Mouse (Mus musculus): ENCODE results near the gene Snrpd2. TPM values are rescaled to one million over a fixed set of nuclear protein-coding genes. Genes with fewer than 3 reads are reported as not detected.

Gene Snrpd2
- total RNA-seq, 2 experiments from 2014 or later, result 47.3 to 49.9 TPM

Small RNA genes within 50 kb of the gene (microRNA-seq; reads per million reads assigned to microRNA genes)
- gene Mir330, result 49.7 to 101 reads per million in 2 experiments

Other genes with a start within 250 kb of the Snrpd2 start
- 1 to 10 TPM; 5.2 to 6.1 TPM for gene Ccdc61, start 239.3 kb upstream of the Snrpd2 start, total RNA-seq (2021)
- 1 to 10 TPM; 1.7 to 1.8 TPM for gene Nova2, start 223.8 kb upstream of the Snrpd2 start, total RNA-seq (2021)
- not detected for gene Nanos2, start 162.3 kb upstream of the Snrpd2 start, total RNA-seq (2021)
- gene Mypop, start 158.5 kb upstream of the Snrpd2 start, total RNA-seq (2021), result 1 to 10 TPM; 4.7 to 6.4 TPM
- gene Irf2bp1, start 145.7 kb upstream of the Snrpd2 start, total RNA-seq (2021), result 10 to 100 TPM; 13.8 to 15.1 TPM
- not detected for gene Foxa3, start 126.2 kb upstream of the Snrpd2 start, total RNA-seq (2021)
- gene Sympk, start 125.3 kb upstream of the Snrpd2 start, total RNA-seq (2021), result 10 to 100 TPM; 61.8 to 65.7 TPM
- gene Rsph6a, start 95.0 kb upstream of the Snrpd2 start, total RNA-seq (2021), result not detected
- 10 to 100 TPM; 21.6 to 26.1 TPM for gene Dmwd, start 73.5 kb upstream of the Snrpd2 start, total RNA-seq (2021)
- 100 to 1,000 TPM; 272 to 309 TPM for gene Dmpk, start 65.9 kb upstream of the Snrpd2 start, total RNA-seq (2021)
- gene Six5, start 55.1 kb upstream of the Snrpd2 start, total RNA-seq (2021), result 1 to 10 TPM; 1.2 to 1.5 TPM
- not detected for gene Gm4969, start 31.4 kb upstream of the Snrpd2 start, total RNA-seq (2021)
- 1 to 10 TPM; 2.0 to 2.8 TPM for gene Fbxo46, start 29.9 kb upstream of the Snrpd2 start, total RNA-seq (2021)
- 1 to 10 TPM; 1.5 to 2.0 TPM for gene Qpctl, start 431 bp upstream of the Snrpd2 start, total RNA-seq (2021)
- gene Gipr, start 16.4 kb downstream of the Snrpd2 start, total RNA-seq (2021), result not detected
- gene Eml2, start 26.7 kb downstream of the Snrpd2 start, total RNA-seq (2021), result 1 to 10 TPM; 9.6 to 10.0 TPM
- 1 to 10 TPM; 2.2 to 2.6 TPM for gene Gpr4, start 62.8 kb downstream of the Snrpd2 start, total RNA-seq (2021)
- gene Opa3, start 78.6 kb downstream of the Snrpd2 start, total RNA-seq (2021), result 10 to 100 TPM; 36.9 to 39.9 TPM
- gene Vasp, start 122.1 kb downstream of the Snrpd2 start, total RNA-seq (2021), result 10 to 100 TPM; 15.9 to 20.6 TPM
- under 1 TPM in 1 of 2 experiments, not detected in 1; 0.35 TPM for gene Ppm1n, start 130.3 kb downstream of the Snrpd2 start, total RNA-seq (2021)
- gene Rtn2, start 132.9 kb downstream of the Snrpd2 start, total RNA-seq (2021), result 1,000 to 10,000 TPM in 1 of 2 experiments, 100 to 1,000 TPM in 1; 974 to 1,054 TPM
- under 1 TPM; 0.15 to 0.31 TPM for gene Fosb, start 160.3 kb downstream of the Snrpd2 start, total RNA-seq (2021)
- gene Ercc1, start 195.1 kb downstream of the Snrpd2 start, total RNA-seq (2021), result 10 to 100 TPM; 24.5 to 29.0 TPM
- 10 to 100 TPM in 1 of 2 experiments, 1 to 10 TPM in 1; 9.3 to 10.2 TPM for gene Cd3eap, start 209.8 kb downstream of the Snrpd2 start, total RNA-seq (2021)
- 1 to 10 TPM; 2.4 to 2.6 TPM for gene Ppp1r13l, start 210.0 kb downstream of the Snrpd2 start, total RNA-seq (2021)
- 1 to 10 TPM; 8.5 to 9.8 TPM for gene Ercc2, start 232.3 kb downstream of the Snrpd2 start, total RNA-seq (2021)